Mouse (Mus musculus): ENCODE results near the gene Fads1.
A peak's percentile ranks its signal among the peaks of the same experiment; 100 is the strongest.

Fads1 gene

DNA sequence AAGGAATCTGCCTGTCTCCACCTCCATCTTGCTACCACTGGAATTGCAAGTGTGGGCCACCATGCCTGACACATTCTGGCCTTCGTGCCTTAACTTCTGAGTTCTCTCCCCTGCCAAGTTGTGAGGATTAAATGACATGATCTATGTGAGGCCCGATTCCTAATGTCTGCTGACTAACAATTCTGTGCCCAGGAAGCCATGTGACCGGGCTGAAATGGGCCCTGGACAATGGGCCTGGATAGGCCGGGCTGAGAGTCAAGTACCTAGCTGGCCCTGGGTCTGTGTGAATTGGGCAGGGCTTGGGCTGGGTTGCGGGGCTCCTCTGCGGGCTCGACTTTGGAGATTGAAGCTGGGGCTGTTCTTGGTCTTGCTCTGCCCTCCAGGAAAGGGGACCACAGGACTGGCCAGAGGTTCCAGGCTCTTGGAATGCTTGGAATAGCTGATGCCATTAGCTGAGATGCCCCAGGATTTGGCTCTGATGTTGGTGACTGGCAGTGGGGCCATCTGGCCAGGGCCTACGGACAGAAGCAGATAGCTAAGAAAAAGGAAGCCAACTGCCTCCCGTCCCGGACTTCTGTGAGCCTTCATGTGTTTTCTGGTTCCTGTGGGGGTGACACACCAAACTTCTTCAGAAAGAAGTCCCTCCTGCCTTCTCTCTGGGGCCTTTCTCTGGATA lies 31.2 kb downstream of the Fads1 start:
- DNase-seq (ENCODE audit: low read depth, low spot score) = no peak
- Histone ChIP-seq H3K27me3 (ENCODE audit: control insufficient read depth, insufficient read depth, low read length, poor library complexity, severe bottlenecking) (no peaks in the 10 kb centered on the region), H3K36me3 (ENCODE audit: control insufficient read depth, insufficient read depth, low read length, poor library complexity, severe bottlenecking) (no peaks in the 10 kb centered on the region)

DNA sequence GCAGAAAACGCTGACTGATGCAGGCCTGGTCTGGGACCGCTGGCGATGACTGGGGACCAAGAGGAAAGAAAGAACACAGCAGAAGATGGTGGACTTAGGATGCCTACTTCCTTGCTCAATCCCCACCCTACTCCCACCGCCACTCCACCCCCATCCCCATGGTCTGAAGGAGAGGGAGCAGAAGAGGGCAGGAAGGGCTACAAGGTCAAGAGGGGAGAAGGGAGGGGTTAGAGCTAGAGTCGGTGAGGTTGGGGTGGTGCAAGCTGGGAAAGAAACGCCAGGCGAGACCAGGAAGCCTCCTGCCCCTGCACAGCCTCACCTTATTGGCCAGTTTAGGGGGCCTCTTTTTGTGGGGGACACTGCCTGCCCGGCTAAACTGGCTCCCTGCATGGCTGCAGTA lies 33.4 kb downstream of the Fads1 start:
- no peak for DNase-seq (ENCODE audit: low read depth, low spot score)
- H3K36me3 ChIP-seq (ENCODE audit: control insufficient read depth, insufficient read depth, low read length, poor library complexity, severe bottlenecking) = no peaks in the 10 kb centered on the region
- H3K27me3 ChIP-seq (ENCODE audit: control insufficient read depth, insufficient read depth, low read length, poor library complexity, severe bottlenecking) = no peaks in the 10 kb centered on the region

DNA sequence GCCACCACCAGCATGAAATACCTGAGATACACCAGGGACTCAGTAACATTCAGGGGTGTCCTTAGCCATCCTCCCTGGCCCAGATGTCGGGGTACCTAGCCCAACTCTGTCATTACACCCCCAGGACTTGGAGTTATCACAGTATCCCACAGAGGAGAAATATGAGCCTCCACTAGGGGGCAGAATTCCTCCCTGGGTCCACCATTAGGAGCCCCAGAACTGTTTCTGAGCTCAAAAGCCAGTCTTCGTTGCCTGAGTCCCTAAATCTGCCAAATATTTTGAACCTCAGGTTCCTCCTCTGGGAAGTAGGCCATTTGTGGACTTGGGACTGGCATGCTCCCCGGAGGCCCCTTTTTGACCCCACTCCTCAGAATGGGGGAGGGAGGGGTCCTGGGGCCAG lies 36.4 kb downstream of the Fads1 start:
- peak; percentile 65 for DNase-seq (ENCODE audit: low read depth, low spot score)
- no peaks in the 10 kb centered on the region for H3K27me3 ChIP-seq (ENCODE audit: control insufficient read depth, insufficient read depth, low read length, poor library complexity, severe bottlenecking)
- no peaks in the 10 kb centered on the region for H3K36me3 ChIP-seq (ENCODE audit: control insufficient read depth, insufficient read depth, low read length, poor library complexity, severe bottlenecking)

DNA sequence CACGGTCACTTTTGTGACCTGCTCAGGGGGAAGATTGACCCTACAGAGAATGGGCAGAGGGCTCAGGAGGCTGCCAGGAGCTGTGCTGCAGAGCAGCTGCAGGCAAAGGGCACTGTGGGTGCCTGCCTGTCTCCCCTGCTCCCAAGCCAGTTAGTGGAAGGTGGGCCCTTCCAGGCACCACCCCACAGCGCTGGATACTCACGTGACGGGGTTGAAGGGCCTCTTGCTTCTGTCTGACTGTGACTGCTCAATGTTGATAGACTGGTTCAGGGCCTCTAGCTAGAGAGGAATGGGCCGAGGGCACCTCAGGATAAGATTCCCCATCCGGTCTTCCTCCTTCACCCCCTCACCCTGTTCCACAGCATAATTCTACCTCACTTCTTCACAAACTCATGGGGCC lies 36.9 kb downstream of the Fads1 start:
- no peaks in the 10 kb centered on the region for H3K27me3 ChIP-seq (ENCODE audit: control insufficient read depth, insufficient read depth, low read length, poor library complexity, severe bottlenecking)
- H3K36me3 ChIP-seq (ENCODE audit: control insufficient read depth, insufficient read depth, low read length, poor library complexity, severe bottlenecking) = no peaks in the 10 kb centered on the region
- no peak for DNase-seq (ENCODE audit: low read depth, low spot score)

DNA sequence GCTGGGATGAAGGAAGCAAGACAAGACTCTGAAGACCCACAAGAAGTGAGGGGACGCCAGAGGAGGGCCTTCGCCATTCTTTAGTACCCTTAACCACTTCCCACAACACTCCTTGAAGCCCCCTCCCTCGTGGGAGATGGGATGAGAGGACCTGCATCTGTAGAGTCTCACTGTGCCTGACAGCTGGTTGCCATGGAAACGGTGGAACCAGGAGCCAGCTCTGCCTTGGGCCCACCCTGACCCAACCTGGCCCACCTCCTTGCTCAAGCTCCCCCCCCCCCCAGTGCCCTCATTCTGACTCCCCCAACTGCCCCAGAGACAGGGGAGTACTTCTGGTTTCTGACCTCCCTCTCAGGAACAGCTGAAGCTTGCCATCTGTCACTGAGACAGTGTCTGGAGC lies 38.9 kb downstream of the Fads1 start:
- Histone ChIP-seq H3K36me3 (ENCODE audit: control insufficient read depth, insufficient read depth, low read length, poor library complexity, severe bottlenecking) (no peaks in the 10 kb centered on the region), H3K27me3 (ENCODE audit: control insufficient read depth, insufficient read depth, low read length, poor library complexity, severe bottlenecking) (no peaks in the 10 kb centered on the region)
- no peak for DNase-seq (ENCODE audit: low read depth, low spot score)

DNA sequence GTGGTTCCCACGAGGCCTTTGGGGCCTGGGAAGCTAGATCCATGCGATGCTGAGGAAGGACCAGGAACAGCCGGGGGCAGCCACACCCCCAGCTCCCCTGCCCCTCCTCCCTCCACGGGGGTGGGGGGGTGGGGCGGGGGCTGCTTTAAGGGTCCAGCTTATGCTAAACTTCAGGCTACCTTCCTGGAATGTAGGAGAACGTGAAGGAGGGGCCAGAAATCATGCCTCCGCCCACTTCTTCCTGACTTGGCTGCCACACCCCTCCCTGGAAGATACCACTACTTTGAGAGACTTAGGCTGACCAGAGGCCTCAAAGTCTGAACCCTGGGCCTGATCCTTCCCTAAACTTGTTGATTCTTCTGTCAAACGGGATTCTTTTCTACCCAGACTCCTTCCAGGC lies 40.0 kb downstream of the Fads1 start:
- DNase-seq (ENCODE audit: low read depth, low spot score) = no peak
- no peaks in the 10 kb centered on the region for H3K36me3 ChIP-seq (ENCODE audit: control insufficient read depth, insufficient read depth, low read length, poor library complexity, severe bottlenecking)
- no peaks in the 10 kb centered on the region for H3K27me3 ChIP-seq (ENCODE audit: control insufficient read depth, insufficient read depth, low read length, poor library complexity, severe bottlenecking)

DNA sequence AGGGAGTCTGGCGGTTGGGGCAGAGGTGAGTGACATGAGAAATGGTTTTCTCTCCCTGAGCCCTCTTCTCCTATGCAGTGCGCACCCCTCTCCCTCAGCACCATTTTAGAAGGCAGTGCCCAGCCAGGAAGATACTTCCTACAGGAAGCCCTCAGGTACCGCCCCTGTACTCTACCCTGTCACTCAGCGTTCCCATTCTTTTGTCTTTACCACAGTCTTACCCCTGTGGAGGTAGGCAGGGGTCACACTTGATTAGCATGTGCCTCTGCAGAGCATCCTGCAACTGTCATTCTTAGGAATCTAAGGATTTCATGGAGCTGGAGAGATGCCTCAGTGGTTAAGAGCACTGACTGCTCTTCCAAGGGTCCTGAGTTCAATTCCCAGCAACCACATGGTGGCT lies 40.9 kb downstream of the Fads1 start:
- DNase-seq (ENCODE audit: low read depth, low spot score) = no peak
- Histone ChIP-seq H3K27me3 (ENCODE audit: control insufficient read depth, insufficient read depth, low read length, poor library complexity, severe bottlenecking) (no peaks in the 10 kb centered on the region), H3K36me3 (ENCODE audit: control insufficient read depth, insufficient read depth, low read length, poor library complexity, severe bottlenecking) (no peaks in the 10 kb centered on the region)

DNA sequence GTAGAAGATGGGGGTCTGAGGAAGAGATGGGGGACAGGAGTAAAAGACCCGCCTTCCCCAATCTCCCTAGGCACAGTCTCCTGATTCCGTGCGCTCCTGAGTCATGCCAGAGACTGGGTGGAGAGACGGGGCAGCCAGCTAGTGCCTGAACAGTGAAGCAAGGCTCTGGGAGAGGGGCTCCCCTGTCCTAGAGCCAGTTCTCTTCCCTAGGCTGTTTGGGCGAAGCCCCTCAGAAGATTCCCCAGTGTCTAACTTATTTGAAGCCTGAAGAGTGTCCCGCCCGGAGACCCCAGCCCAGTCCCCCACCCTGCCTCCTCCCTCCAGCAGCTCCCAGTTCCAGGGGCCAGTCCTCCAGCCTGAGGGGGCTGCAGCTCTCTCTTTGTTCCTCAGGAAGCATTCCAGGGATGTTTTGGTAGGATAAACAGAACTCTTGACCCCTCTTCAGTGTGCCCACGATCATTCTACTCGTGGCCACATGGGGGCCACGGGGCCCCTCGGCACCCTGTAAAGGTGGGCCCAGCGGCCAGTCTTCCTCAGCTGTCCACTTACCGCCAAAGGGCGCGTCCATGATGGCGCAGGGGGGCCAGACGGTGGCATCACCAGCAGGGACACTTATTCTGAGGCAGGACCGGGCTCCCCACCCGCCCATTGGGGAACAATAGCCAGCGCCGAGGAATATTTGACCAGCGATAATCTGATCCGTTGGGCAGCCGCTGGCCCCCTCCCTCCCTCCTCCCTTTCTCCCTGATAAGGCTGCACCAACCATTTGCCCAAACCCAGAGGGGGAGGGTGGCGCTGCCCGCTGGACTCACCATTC lies 42.2 kb downstream of the Fads1 start:
- Histone ChIP-seq H3K36me3 (ENCODE audit: control insufficient read depth, insufficient read depth, low read length, poor library complexity, severe bottlenecking) (no peaks in the 10 kb centered on the region), H3K27me3 (ENCODE audit: control insufficient read depth, insufficient read depth, low read length, poor library complexity, severe bottlenecking) (no peaks in the 10 kb centered on the region)
- no peak for DNase-seq (ENCODE audit: low read depth, low spot score)

DNA sequence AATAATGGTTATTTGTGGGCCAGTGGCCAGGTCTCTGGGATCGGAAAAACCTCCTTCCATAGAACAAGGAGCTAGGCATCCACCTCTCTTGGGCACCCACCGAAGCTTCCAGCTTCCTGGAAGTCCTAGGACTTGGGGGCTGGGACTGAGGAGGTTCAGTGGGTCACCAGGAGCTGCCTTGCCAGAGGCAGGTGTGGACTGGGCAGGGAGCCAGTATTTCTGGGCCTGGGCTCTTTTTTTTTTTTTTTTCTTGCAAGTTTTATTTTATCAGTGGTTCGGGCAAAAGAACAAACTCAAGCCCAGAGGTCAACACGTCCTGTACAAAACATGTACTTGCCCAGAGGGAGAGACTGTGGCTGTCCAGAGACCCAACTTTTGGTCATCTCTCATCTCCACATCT lies 43.1 kb downstream of the Fads1 start:
- no peaks in the 10 kb centered on the region for H3K27me3 ChIP-seq (ENCODE audit: control insufficient read depth, insufficient read depth, low read length, poor library complexity, severe bottlenecking)

DNA sequence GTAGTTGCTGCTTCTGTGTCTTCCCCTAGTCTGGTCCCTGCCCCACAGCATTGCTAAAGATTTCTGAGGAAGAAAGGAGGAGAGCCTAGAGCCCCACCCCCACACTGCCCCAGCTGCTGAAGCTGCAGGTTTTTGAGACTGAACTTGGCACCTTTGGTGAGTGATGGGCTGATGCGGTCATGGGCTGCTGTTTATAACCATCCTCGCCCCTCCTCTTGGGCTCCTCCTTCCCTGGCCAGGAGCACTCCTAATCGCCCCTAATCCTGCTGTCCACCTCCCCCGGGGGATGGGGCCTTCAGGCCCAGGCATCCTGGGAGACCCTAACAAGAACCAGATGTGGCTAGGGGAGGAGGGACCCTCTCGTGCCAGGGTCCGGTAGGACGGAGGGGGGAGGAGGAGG lies 48.3 kb downstream of the Fads1 start:
- DNase-seq (ENCODE audit: low read depth, low spot score) = no peak
- H3K27me3 ChIP-seq (ENCODE audit: control insufficient read depth, insufficient read depth, low read length, poor library complexity, severe bottlenecking) = no peaks in the 10 kb centered on the region
- H3K36me3 ChIP-seq (ENCODE audit: control insufficient read depth, insufficient read depth, low read length, poor library complexity, severe bottlenecking) = no peaks in the 10 kb centered on the region

More for the DNA sequence above, 43.1 kb downstream of the Fads1 start:
- no peak for DNase-seq (ENCODE audit: low read depth, low spot score)
- no peaks in the 10 kb centered on the region for H3K36me3 ChIP-seq (ENCODE audit: control insufficient read depth, insufficient read depth, low read length, poor library complexity, severe bottlenecking)

DNA sequence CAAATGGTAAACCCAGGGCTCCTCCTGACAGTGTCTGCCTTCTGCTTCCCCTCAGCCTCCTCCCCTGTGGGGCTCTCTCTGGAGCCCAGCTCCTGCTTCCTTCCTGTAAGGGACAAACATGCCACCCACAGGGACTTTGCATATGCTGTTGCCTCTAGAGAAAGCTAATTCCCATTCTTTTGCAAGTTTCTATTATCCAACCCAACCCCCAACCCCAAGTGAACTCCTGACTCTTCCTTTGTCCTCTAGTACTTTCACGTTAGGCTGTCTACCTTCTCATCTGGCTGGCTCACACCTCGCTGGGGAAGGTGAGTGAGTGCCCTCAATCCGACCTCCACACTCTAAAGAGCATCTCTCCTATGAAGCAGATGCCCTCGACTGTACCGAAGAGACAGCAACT lies 49.2 kb downstream of the Fads1 start:
- Histone ChIP-seq H3K27me3 (ENCODE audit: control insufficient read depth, insufficient read depth, low read length, poor library complexity, severe bottlenecking) (no peaks in the 10 kb centered on the region), H3K36me3 (ENCODE audit: control insufficient read depth, insufficient read depth, low read length, poor library complexity, severe bottlenecking) (no peaks in the 10 kb centered on the region)
- no peak for DNase-seq (ENCODE audit: low read depth, low spot score)

DNA sequence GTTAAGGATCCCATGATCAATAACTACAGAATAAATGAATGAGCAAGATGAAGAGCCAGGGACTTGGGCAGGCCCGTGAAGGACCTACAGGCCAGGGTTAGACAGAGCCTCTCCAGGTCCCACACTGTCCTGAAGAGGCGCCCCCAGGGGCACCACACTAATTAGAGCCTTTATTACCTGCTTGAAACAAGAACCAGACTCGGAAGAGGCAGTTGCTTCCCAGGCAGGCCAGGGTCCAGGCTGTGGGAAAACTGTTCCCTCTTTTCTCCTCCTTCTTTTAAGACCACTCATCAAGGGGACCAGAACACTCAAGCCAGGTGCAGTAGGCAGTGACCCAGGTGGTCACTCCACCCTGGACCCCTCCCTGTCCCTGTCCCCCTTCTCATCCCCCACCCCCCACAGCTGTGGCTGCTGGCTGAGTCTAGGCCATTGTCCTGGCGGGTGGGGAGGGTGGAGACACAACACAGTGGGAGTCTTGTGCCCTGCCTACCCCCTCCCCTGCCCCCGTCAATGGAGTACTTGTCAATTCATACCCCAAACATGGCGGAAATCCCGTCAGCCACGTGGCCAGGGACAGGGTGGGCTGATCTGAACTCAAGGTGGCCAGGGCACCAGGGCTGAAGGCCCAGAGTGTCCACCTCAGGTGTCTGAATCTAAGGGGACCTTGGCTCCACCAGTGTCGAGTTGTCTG lies 49.8 kb downstream of the Fads1 start:
- H3K27me3 ChIP-seq (ENCODE audit: control insufficient read depth, insufficient read depth, low read length, poor library complexity, severe bottlenecking) = no peaks in the 10 kb centered on the region
- no peak for DNase-seq (ENCODE audit: low read depth, low spot score)
- H3K36me3 ChIP-seq (ENCODE audit: control insufficient read depth, insufficient read depth, low read length, poor library complexity, severe bottlenecking) = no peaks in the 10 kb centered on the region

DNA sequence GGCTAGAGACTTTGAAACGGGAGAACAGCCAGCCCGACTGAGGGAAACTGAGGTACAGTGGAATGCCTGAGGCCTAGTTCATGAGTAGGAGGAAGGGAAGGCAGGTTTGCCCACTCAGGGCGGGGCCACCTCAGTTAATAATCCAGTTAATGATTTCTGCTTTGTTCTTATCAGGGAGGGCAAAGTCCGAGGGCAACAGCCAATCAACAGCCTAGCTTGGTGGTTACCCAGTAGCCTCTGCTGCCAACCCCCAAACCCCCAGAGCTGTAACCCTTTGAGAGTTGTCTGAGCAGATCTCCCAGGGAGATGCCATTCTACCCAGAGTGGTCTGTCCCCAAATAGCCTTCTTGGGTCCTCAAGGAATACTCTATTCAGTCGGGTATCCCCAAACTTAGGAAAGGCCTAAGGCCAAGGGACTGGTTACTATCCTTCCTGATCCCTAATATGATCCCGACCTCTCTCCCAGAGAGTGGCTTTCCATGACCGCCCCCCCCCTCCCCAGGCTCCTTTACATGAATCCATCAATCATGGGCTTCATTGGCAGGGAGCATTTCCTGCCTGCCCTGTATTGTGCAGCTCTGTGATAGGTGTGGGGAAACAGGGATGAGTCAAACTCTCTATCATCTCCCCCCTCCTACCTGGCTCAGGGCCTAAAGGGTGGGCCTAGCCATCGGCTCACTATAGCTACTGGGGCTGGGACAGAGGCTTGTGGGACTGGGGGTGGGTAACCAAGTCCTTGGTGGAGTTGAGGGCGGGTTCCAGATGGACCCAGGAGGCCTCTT lies 53.3 kb downstream of the Fads1 start:
- Histone ChIP-seq H3K27me3 (ENCODE audit: control insufficient read depth, insufficient read depth, low read length, poor library complexity, severe bottlenecking) (no peaks in the 10 kb centered on the region; the same call in 1 of the 2 replicates), H3K36me3 (ENCODE audit: control insufficient read depth, insufficient read depth, low read length, poor library complexity, severe bottlenecking) (no peaks in the 10 kb centered on the region)
- no peak for DNase-seq (ENCODE audit: low read depth, low spot score)

DNA sequence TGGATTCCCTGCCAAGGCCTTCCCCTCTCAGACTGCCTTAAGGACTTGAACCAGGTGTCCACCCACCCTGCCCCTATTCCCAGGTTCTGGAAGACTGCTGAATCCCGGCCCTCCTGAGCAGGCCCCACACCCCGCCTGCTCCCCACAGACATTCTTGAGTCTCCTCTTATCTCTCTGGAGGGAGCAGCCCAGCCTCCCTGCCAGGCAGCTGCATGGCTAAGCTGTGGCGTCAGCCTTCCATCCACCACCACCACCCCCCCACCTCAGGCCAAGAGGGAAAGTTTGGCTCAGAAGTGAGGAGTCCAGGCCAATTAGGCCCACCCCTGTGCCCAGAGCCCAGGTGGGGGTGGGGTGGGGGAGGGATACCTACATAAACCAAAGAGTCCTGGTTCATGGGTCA lies 55.8 kb downstream of the Fads1 start:
- H3K27me3 ChIP-seq (ENCODE audit: control insufficient read depth, insufficient read depth, low read length, poor library complexity, severe bottlenecking) = no peaks in the 10 kb centered on the region; the same call in 1 of the 2 replicates
- no peak for DNase-seq (ENCODE audit: low read depth, low spot score)
- H3K36me3 ChIP-seq (ENCODE audit: control insufficient read depth, insufficient read depth, low read length, poor library complexity, severe bottlenecking) = no peaks in the 10 kb centered on the region
